Mouse (Mus musculus): ENCODE data around the gene C1ql4.
"Not testable (repeated sequence)": the region's sequence is repeated elsewhere in the genome, so short reads cannot be mapped to it uniquely, and the experiment has no call there.

Gene C1ql4

GRCm38 (mm10) chr15:99098493-99098861 lies 10.9 kb upstream of the C1ql4 start:
- peak; percentile 59 for DNase-seq (ENCODE audit: low read depth, low spot score)

- DNase-seq (ENCODE audit: low read depth, low spot score) = peak; percentile 41
Measured at GRCm38 (mm10) chr15:99097840-99098492, 10.3 kb upstream of the C1ql4 start.

- peak; percentile 53 for DNase-seq (ENCODE audit: low read depth, low spot score)
Measured at GRCm38 (mm10) chr15:99096831-99097500, 9.3 kb upstream of the C1ql4 start.

GRCm38 (mm10) chr15:99096061-99096793 lies 8.6 kb upstream of the C1ql4 start:
- no peak for DNase-seq (ENCODE audit: low read depth, low spot score)

- no peak for DNase-seq (ENCODE audit: low read depth, low spot score)
Measured at GRCm38 (mm10) chr15:99095356-99095755, 7.7 kb upstream of the C1ql4 start.

GRCm38 (mm10) chr15:99094631-99095270 lies 7.1 kb upstream of the C1ql4 start:
- peak; percentile 47 for DNase-seq (ENCODE audit: low read depth, low spot score)

- peak; percentile 87 for DNase-seq (ENCODE audit: low read depth, low spot score)
Measured at GRCm38 (mm10) chr15:99093291-99094258, 6.0 kb upstream of the C1ql4 start.

- DNase-seq (ENCODE audit: low read depth, low spot score) = no peak
Measured at GRCm38 (mm10) chr15:99092870-99093269, 5.3 kb upstream of the C1ql4 start, which contains the start of gene Dnajc22. Dnajc22 (plus strand) TSS chr15:99093170.

GRCm38 (mm10) chr15:99089069-99089468 lies 1.5 kb upstream of the C1ql4 start:
- DNase-seq (ENCODE audit: low read depth, low spot score) = no peak

- peak; percentile 95 for DNase-seq (ENCODE audit: low read depth, low spot score)
Measured at GRCm38 (mm10) chr15:99088292-99088691, 675 bp upstream of the C1ql4 start.

- DNase-seq (ENCODE audit: low read depth, low spot score) = no peak
Measured at GRCm38 (mm10) chr15:99085997-99086396, 1.6 kb downstream of the C1ql4 start.

GRCm38 (mm10) chr15:99084618-99085017 lies 3.0 kb downstream of the C1ql4 start:
- no peak for DNase-seq (ENCODE audit: low read depth, low spot score)

- peak; percentile 59 for DNase-seq (ENCODE audit: low read depth, low spot score)
Measured at GRCm38 (mm10) chr15:99083867-99084557, 3.6 kb downstream of the C1ql4 start.

- DNase-seq (ENCODE audit: low read depth, low spot score) = peak; percentile 62
Measured at GRCm38 (mm10) chr15:99083258-99083657, 4.4 kb downstream of the C1ql4 start.

GRCm38 (mm10) chr15:99082840-99083239 lies 4.8 kb downstream of the C1ql4 start:
- no peak for DNase-seq (ENCODE audit: low read depth, low spot score)

GRCm38 (mm10) chr15:99082322-99082721 lies 5.3 kb downstream of the C1ql4 start:
- DNase-seq (ENCODE audit: low read depth, low spot score) = no peak

GRCm38 (mm10) chr15:99079804-99080203 lies 7.8 kb downstream of the C1ql4 start:
- no peak for DNase-seq (ENCODE audit: low read depth, low spot score)

GRCm38 (mm10) chr15:99078181-99078910 lies 9.3 kb downstream of the C1ql4 start:
- no peak for DNase-seq (ENCODE audit: low read depth, low spot score)

- not testable (repeated sequence) for DNase-seq (ENCODE audit: low read depth, low spot score)
Measured at GRCm38 (mm10) chr15:99076011-99076410, 11.6 kb downstream of the C1ql4 start.
